Mouse (Mus musculus) kidney, adult 9 months (tissue): ENCODE data around the gene Srcap.

Experiments
- DNase-seq: peaks from one replicate; pipeline ENCODE4 v3.0.0; 2022

Gene Srcap

GRCm38 (mm10) chr7:127583260-127583659, 71.5 kb downstream of the Srcap start:
- DNase-seq, result no peak

- DNase-seq, result no peak
Measured at GRCm38 (mm10) chr7:127585031-127585430, 73.2 kb downstream of the Srcap start.

GRCm38 (mm10) chr7:127586149-127586548, 74.4 kb downstream of the Srcap start:
- no peak for DNase-seq

GRCm38 (mm10) chr7:127587196-127587595, 75.4 kb downstream of the Srcap start:
- DNase-seq, result no peak

GRCm38 (mm10) chr7:127588011-127588871, 76.5 kb downstream of the Srcap start, which contains the start of the genes Ccdc189 and Rnf40:
Ccdc189 (minus strand) TSS chr7:127588595.
Rnf40 (plus strand) TSS chr7:127588767.
- DNase-seq, result peak; percentile 99

GRCm38 (mm10) chr7:127588901-127589300, 77.1 kb downstream of the Srcap start:
- DNase-seq, result no peak

GRCm38 (mm10) chr7:127589637-127590036, 77.9 kb downstream of the Srcap start:
- DNase-seq, result no peak

GRCm38 (mm10) chr7:127591108-127591507, 79.3 kb downstream of the Srcap start:
- no peak for DNase-seq

- DNase-seq, result no peak
Measured at GRCm38 (mm10) chr7:127592575-127592974, 80.8 kb downstream of the Srcap start.

GRCm38 (mm10) chr7:127596747-127597146, 85.0 kb downstream of the Srcap start:
- no peak for DNase-seq

- no peak for DNase-seq
Measured at GRCm38 (mm10) chr7:127600612-127601011, 88.8 kb downstream of the Srcap start.

- DNase-seq, result no peak
Measured at GRCm38 (mm10) chr7:127601735-127602134, 90.0 kb downstream of the Srcap start.

- no peak for DNase-seq
Measured at GRCm38 (mm10) chr7:127602903-127603302, 91.1 kb downstream of the Srcap start.

GRCm38 (mm10) chr7:127604256-127604655, 92.5 kb downstream of the Srcap start:
- no peak for DNase-seq

- DNase-seq, result no peak
Measured at GRCm38 (mm10) chr7:127607150-127607549, 95.4 kb downstream of the Srcap start.
